Mouse (Mus musculus): ENCODE results near the gene Klhl20. TPM values are rescaled to one million over a fixed set of nuclear protein-coding genes. Genes with fewer than 3 reads are reported as not detected.

Klhl20 gene
- polyA plus RNA-seq, 1 experiment from 2014 or later = 12.0 TPM

GRCm38 (mm10) chr1:161057164-161057563 lies 74.1 kb downstream of the Klhl20 start:
- Histone ChIP-seq H3K4me1 (replicated peaks) (no peaks in the 10 kb centered on the region), H3K36me3 (no peaks in the 10 kb centered on the region), H3K9ac (no peak overlapping the region), H3K4me2 (replicated peaks) (no peak overlapping the region), H3K4me3 (replicated peaks) (no peak overlapping the region), H3K27me3 (replicated peaks) (no peaks in the 10 kb centered on the region), H3K9me3 (no peaks in the 10 kb centered on the region), H3K27ac (no peak overlapping the region)
- ATAC-seq = no peak
- WGBS = 97% methylated on average over 1 of the region's 1 CpGs

- no peaks in the 10 kb centered on the region for H3K9me3 ChIP-seq
- no peak overlapping the region for H3K4me3 ChIP-seq (replicated peaks)
- H3K4me1 ChIP-seq (replicated peaks) = no peaks in the 10 kb centered on the region
- ATAC-seq = no peak
- 0 out of 2 replicates have a peak, but pooled peaks cover 14% of the 10 kb centered on the region for H3K36me3 ChIP-seq
- no peak overlapping the region for H3K9ac ChIP-seq
- no peak overlapping the region for H3K27ac ChIP-seq
- no peak overlapping the region for H3K4me2 ChIP-seq (replicated peaks)
- H3K27me3 ChIP-seq (replicated peaks) = no peaks in the 10 kb centered on the region
- 80% methylated on average over 3 of the region's 3 CpGs for WGBS
Measured at GRCm38 (mm10) chr1:161046972-161047371, 84.3 kb downstream of the Klhl20 start.

GRCm38 (mm10) chr1:161041261-161042020 lies 89.9 kb downstream of the Klhl20 start:
- no peak for ATAC-seq
- Histone ChIP-seq H3K4me3 (replicated peaks) (no peak overlapping the region), H3K9me3 (no peaks in the 10 kb centered on the region), H3K9ac (no peak overlapping the region), H3K27me3 (replicated peaks) (no peaks in the 10 kb centered on the region), H3K36me3 (peaks cover 12% of the 10 kb centered on the region; the same call in 1 of the 2 replicates), H3K4me2 (replicated peaks) (no peak overlapping the region), H3K4me1 (replicated peaks) (no peaks in the 10 kb centered on the region), H3K27ac (no peak overlapping the region)
- 84% methylated on average over 7 of the region's 7 CpGs for WGBS

- Histone ChIP-seq H3K27ac (no peak overlapping the region), H3K9me3 (no peaks in the 10 kb centered on the region), H3K36me3 (peaks cover 8% of the 10 kb centered on the region; the same call in 1 of the 2 replicates), H3K4me2 (replicated peaks) (no peak overlapping the region), H3K4me3 (replicated peaks) (no peak overlapping the region), H3K4me1 (replicated peaks) (no peaks in the 10 kb centered on the region), H3K27me3 (replicated peaks) (no peaks in the 10 kb centered on the region), H3K9ac (no peak overlapping the region)
- no peak for ATAC-seq
Measured at GRCm38 (mm10) chr1:161040855-161041254, 90.5 kb downstream of the Klhl20 start.

GRCm38 (mm10) chr1:161040426-161040770 lies 90.9 kb downstream of the Klhl20 start:
- H3K4me1 ChIP-seq (replicated peaks) = no peaks in the 10 kb centered on the region
- no peaks in the 10 kb centered on the region for H3K9me3 ChIP-seq
- no peak overlapping the region for H3K9ac ChIP-seq
- H3K27me3 ChIP-seq (replicated peaks) = no peaks in the 10 kb centered on the region
- H3K27ac ChIP-seq = peak overlapping the region; percentile 28; the same call in 1 of the 2 replicates
- H3K4me3 ChIP-seq (replicated peaks) = no peak overlapping the region
- 59% methylated on average over 1 of the region's 1 CpGs for WGBS
- peaks cover 6% of the 10 kb centered on the region; the same call in 1 of the 2 replicates for H3K36me3 ChIP-seq
- no peak overlapping the region for H3K4me2 ChIP-seq (replicated peaks)
- 0 out of 2 replicates have a peak, but pooled peaks have one; percentile 0 for ATAC-seq

- H3K4me2 ChIP-seq (replicated peaks) = no peak overlapping the region
- 15% methylated on average over 3 of the region's 3 CpGs for WGBS
- H3K9ac ChIP-seq = no peak overlapping the region
- no peaks in the 10 kb centered on the region for H3K4me1 ChIP-seq (replicated peaks)
- no peaks in the 10 kb centered on the region for H3K9me3 ChIP-seq
- ATAC-seq = peak; percentile 35
- H3K27me3 ChIP-seq (replicated peaks) = no peaks in the 10 kb centered on the region
- peaks cover 2% of the 10 kb centered on the region; the same call in 1 of the 2 replicates for H3K36me3 ChIP-seq
- peak overlapping the region; percentile 28; the same call in 1 of the 2 replicates for H3K27ac ChIP-seq
- H3K4me3 ChIP-seq (replicated peaks) = no peak overlapping the region
Measured at GRCm38 (mm10) chr1:161039741-161040425, 91.4 kb downstream of the Klhl20 start.

GRCm38 (mm10) chr1:161038968-161039721 lies 92.2 kb downstream of the Klhl20 start:
- 14% methylated on average over 3 of the region's 3 CpGs for WGBS
- Histone ChIP-seq H3K4me2 (replicated peaks) (no peak overlapping the region), H3K9me3 (no peaks in the 10 kb centered on the region), H3K27me3 (replicated peaks) (no peaks in the 10 kb centered on the region), H3K27ac (no peak overlapping the region), H3K36me3 (peaks cover 2% of the 10 kb centered on the region; the same call in 1 of the 2 replicates), H3K9ac (no peak overlapping the region), H3K4me1 (replicated peaks) (no peaks in the 10 kb centered on the region), H3K4me3 (replicated peaks) (no peak overlapping the region)
- ATAC-seq = peak; percentile 12

Other genes with a start within 250 kb of the Klhl20 start
- gene Rc3h1, start 225.1 kb downstream of the Klhl20 start, polyA plus RNA-seq (2015; fragmentation: Nextera tagmentation; extraction: Ambion mirVana) = 7.5 and 8.0 TPM in 2 replicates
- gene Serpinc1, start 152.9 kb downstream of the Klhl20 start, polyA plus RNA-seq (2015; fragmentation: Nextera tagmentation; extraction: Ambion mirVana) = 7.0 and 11.8 TPM in 2 replicates
- 6.0 and 8.3 TPM in 2 replicates for gene Zbtb37, start 96.7 kb downstream of the Klhl20 start, polyA plus RNA-seq (2015; fragmentation: Nextera tagmentation; extraction: Ambion mirVana)
- 44.9 and 46.9 TPM in 2 replicates for gene Dars2, start 60.9 kb downstream of the Klhl20 start, polyA plus RNA-seq (2015; fragmentation: Nextera tagmentation; extraction: Ambion mirVana)
- 23.9 and 27.5 TPM in 2 replicates for gene Cenpl, start 60.8 kb downstream of the Klhl20 start, polyA plus RNA-seq (2015; fragmentation: Nextera tagmentation; extraction: Ambion mirVana)
- 0.74 and 1.1 TPM in 2 replicates for gene Ankrd45, start 11.2 kb upstream of the Klhl20 start, polyA plus RNA-seq (2015; fragmentation: Nextera tagmentation; extraction: Ambion mirVana)
- gene Tex50, start 27.8 kb upstream of the Klhl20 start, polyA plus RNA-seq (2015; fragmentation: Nextera tagmentation; extraction: Ambion mirVana) = not detected in 2 replicates
- 484 and 495 TPM in 2 replicates for gene Prdx6, start 119.7 kb upstream of the Klhl20 start, polyA plus RNA-seq (2015; fragmentation: Nextera tagmentation; extraction: Ambion mirVana)

Measured in intestine, embryonic 15.5 days (tissue).